Mouse (Mus musculus): ENCODE data around the gene Ift57. TPM values are rescaled to one million over a fixed set of nuclear protein-coding genes. Genes with fewer than 3 reads are reported as not detected.

Gene Ift57
- total and polyA plus RNA-seq, 3 experiments: 13.3 to 28.8 (median 21.3) TPM

- no peaks in the 10 kb centered on the region for H3K36me3 ChIP-seq (replicated peaks in 1 of 2; ENCODE audit: control insufficient read depth in 1 of 2, insufficient read depth in 1 of 2, low read length in 1 of 2)
- no peak for TF ChIP-seq BHLHE40 (IDR thresholded peaks at IDR 0.05; ENCODE audit: low read depth, low read length)
- TF ChIP-seq MYC (IDR thresholded peaks at IDR 0.05; ENCODE audit: low read depth, low read length): no peak
- no peak for TF ChIP-seq PAX5 (IDR thresholded peaks at IDR 0.05; ENCODE audit: low read length)
- no peak for TF ChIP-seq ZNF384 (IDR thresholded peaks at IDR 0.05; ENCODE audit: low read depth, low read length)
- TF ChIP-seq E2F4 (IDR thresholded peaks at IDR 0.05; ENCODE audit: insufficient replicate concordance, low read depth, low read length): no peak
- TF ChIP-seq MXI1 (IDR thresholded peaks at IDR 0.05; ENCODE audit: low read depth, low read length): no peak
- no peak for TF ChIP-seq GABPA (IDR thresholded peaks at IDR 0.05; ENCODE audit: insufficient replicate concordance, low read depth, low read length)
- TF ChIP-seq SIN3A (IDR thresholded peaks at IDR 0.05; ENCODE audit: low read length): no peak
- TF ChIP-seq KAT2A (IDR thresholded peaks at IDR 0.05; ENCODE audit: insufficient replicate concordance, low read length): no peak
- no peak for TF ChIP-seq RCOR1 (conservative IDR thresholded peaks at IDR 0.05; ENCODE audit: low read depth, low read length)
- no peak for TF ChIP-seq USF1 (IDR thresholded peaks at IDR 0.05; ENCODE audit: low read depth, low read length)
- TF ChIP-seq MAZ (IDR thresholded peaks at IDR 0.05; ENCODE audit: low read depth, low read length): no peak
- no peak for TF ChIP-seq USF2 (conservative IDR thresholded peaks at IDR 0.05; ENCODE audit: low read depth, low read length)
- TF ChIP-seq ELF1 (IDR thresholded peaks at IDR 0.05; ENCODE audit: low read depth, low read length): no peak
- no peak for TF ChIP-seq HCFC1 (IDR thresholded peaks at IDR 0.05; ENCODE audit: low read depth, low read length)
- no peak for TF ChIP-seq MEF2A (IDR thresholded peaks at IDR 0.05; ENCODE audit: borderline replicate concordance, low read depth, low read length)
- TF ChIP-seq NELFE (IDR thresholded peaks at IDR 0.05; ENCODE audit: low read depth, low read length): no peak
- TF ChIP-seq ETS1 (conservative IDR thresholded peaks at IDR 0.05; ENCODE audit: low read depth, low read length): no peak
- no peak for TF ChIP-seq RAD21 (IDR thresholded peaks at IDR 0.05; ENCODE audit: low read depth, low read length)
- no peak for DNase-seq (ENCODE audit: extremely low read depth)
- H3K27me3 ChIP-seq (replicated peaks): no peaks in the 10 kb centered on the region
- H3K4me3 ChIP-seq (replicated peaks in 1 of 3; ENCODE audit: low read depth in 2 of 3, low read length in 2 of 3, poor library complexity in 1 of 3): no peak overlapping the region
- H3K4me2 ChIP-seq (ENCODE audit: insufficient read depth, low read depth, poor library complexity, severe bottlenecking): no peak overlapping the region
- in situ Hi-C loops (cut with MboI; ENCODE audit: low pct_ligation_motif_present, low pct_unique_long_range_greater_than_20kb, low sequenced_read_pairs): no loop called here
- H3K9me3 ChIP-seq (replicated peaks; ENCODE audit: low read length): peaks cover 8% of the 10 kb centered on the region
- peaks cover 15 to 39% of the 10 kb centered on the region in 2 experiments for H3K4me1 ChIP-seq (ENCODE audit: control insufficient read depth in 1 of 2, insufficient read depth in 2 of 2)
- H3K27ac ChIP-seq (ENCODE audit: insufficient read depth, low read depth): no peak overlapping the region
- no peaks in the 10 kb centered on the region for H3K79me2 ChIP-seq (replicated peaks; ENCODE audit: control insufficient read depth, extremely low read depth, insufficient read depth, poor library complexity, severe bottlenecking)
- H3K9ac ChIP-seq (ENCODE audit: insufficient read depth, low read depth): no peak overlapping the region
- dilution Hi-C loops (cut with MboI; ENCODE audit: extremely low pct_ligation_motif_present, extremely low pct_unique_long_range_greater_than_20kb, low sequenced_read_pairs): no loop called here
Measured at GRCm38 (mm10) chr16:49776981-49777380, 77.9 kb downstream of the Ift57 start.

- in situ Hi-C loops (cut with MboI; ENCODE audit: low pct_ligation_motif_present, low pct_unique_long_range_greater_than_20kb, low sequenced_read_pairs): no loop called here
- no peaks in the 10 kb centered on the region for H3K27me3 ChIP-seq (replicated peaks)
- H3K9me3 ChIP-seq (replicated peaks; ENCODE audit: low read length): peaks cover 11% of the 10 kb centered on the region
- dilution Hi-C loops (cut with MboI; ENCODE audit: extremely low pct_ligation_motif_present, extremely low pct_unique_long_range_greater_than_20kb, low sequenced_read_pairs): no loop called here
- peaks cover 3 to 15% of the 10 kb centered on the region in 2 experiments; a peak in 3 of 4 replicates for H3K4me1 ChIP-seq (ENCODE audit: control insufficient read depth in 1 of 2, insufficient read depth in 2 of 2)
- H3K4me3 ChIP-seq (replicated peaks in 1 of 3; ENCODE audit: low read depth in 2 of 3, low read length in 2 of 3, poor library complexity in 1 of 3): no peak overlapping the region
- 0 out of 2 replicates have a peak, but pooled peaks have one; percentile 21 for TF ChIP-seq BHLHE40 (IDR thresholded peaks at IDR 0.05; ENCODE audit: low read depth, low read length)
- 0 out of 2 replicates have a peak, but pooled peaks have one; percentile 40 for TF ChIP-seq EP300 (IDR thresholded peaks at IDR 0.05; ENCODE audit: low read length)
- TF ChIP-seq E2F4 (IDR thresholded peaks at IDR 0.05; ENCODE audit: insufficient replicate concordance, low read depth, low read length): no peak
- TF ChIP-seq HCFC1 (IDR thresholded peaks at IDR 0.05; ENCODE audit: low read depth, low read length): no peak
- TF ChIP-seq POLR2AphosphoS2 (IDR thresholded peaks at IDR 0.05; ENCODE audit: low read depth, low read length): no peak
- no peak overlapping the region for H3K9ac ChIP-seq (ENCODE audit: insufficient read depth, low read depth)
- H3K4me2 ChIP-seq (ENCODE audit: insufficient read depth, low read depth, poor library complexity, severe bottlenecking): no peak overlapping the region
- H3K27ac ChIP-seq (ENCODE audit: insufficient read depth, low read depth): no peak overlapping the region
- no peaks in the 10 kb centered on the region for H3K79me2 ChIP-seq (replicated peaks; ENCODE audit: control insufficient read depth, extremely low read depth, insufficient read depth, poor library complexity, severe bottlenecking)
- no peaks in the 10 kb centered on the region for H3K36me3 ChIP-seq (replicated peaks in 1 of 2; ENCODE audit: control insufficient read depth in 1 of 2, insufficient read depth in 1 of 2, low read length in 1 of 2)
- DNase-seq (ENCODE audit: extremely low read depth): no peak
Measured at GRCm38 (mm10) chr16:49781556-49782156, 82.6 kb downstream of the Ift57 start.

Data from CH12.LX (cell line).